Mouse (Mus musculus) MEL (cell line): ENCODE data around the gene Arhgap24. TPM values are rescaled to one million over a fixed set of nuclear protein-coding genes. Genes with fewer than 3 reads are reported as not detected.

ENCODE experiments used
- DNase-seq: peaks from one replicate; pipeline ENCODE4 v3.0.0; 2011; ENCODE audit warnings: low read depth, low spot score
- H3K27ac ChIP-seq: 2 replicates; pipeline ENCODE4 v1.5.1; 2012; ENCODE audit warnings: low read depth, mild to moderate bottlenecking, control low read depth, low read length, moderate library complexity; ENCODE audit not compliant: control insufficient read depth
- H3K27me3 ChIP-seq, 2 experiments: fragments of 150-350 bp in 1 of 2; sonication (generic) in 1 of 2; 2 replicates each; pipeline ENCODE4 v1.6.1; 2012; ENCODE audit warnings: low read length in 2 of 2, mild to moderate bottlenecking in 2 of 2, improper control_type of control experiment in 1 of 2, moderate library complexity in 1 of 2; ENCODE audit not compliant: insufficient read depth in 2 of 2, control insufficient read depth in 1 of 2
- H3K36me3 ChIP-seq, 2 experiments: 2 replicates each; pipeline ENCODE4 v1.6.1; 2012 to 2014; ENCODE audit warnings: low read length in 2 of 2, improper control_type of control experiment in 1 of 2, inconsistent platforms in 1 of 2, mild to moderate bottlenecking in 1 of 2; ENCODE audit not compliant: insufficient read depth in 2 of 2, control insufficient read depth in 1 of 2
- H3K4me1 ChIP-seq, 2 experiments: fragments of 150-350 bp in 1 of 2; sonication (generic) in 1 of 2; 2 replicates each; pipeline ENCODE4 v1.6.1; 2012; ENCODE audit warnings: low read length in 2 of 2, improper control_type of control experiment in 1 of 2, mild to moderate bottlenecking in 1 of 2; ENCODE audit not compliant: insufficient read depth in 2 of 2, control insufficient read depth in 1 of 2
- H3K4me3 ChIP-seq, 2 experiments: fragments of 150-350 bp in 1 of 2; sonication (generic) in 1 of 2; 2 replicates each; pipeline ENCODE4 v1.5.1; 2012; ENCODE audit warnings: low read depth in 2 of 2, low read length in 2 of 2, mild to moderate bottlenecking in 2 of 2, moderate library complexity in 2 of 2, control low read depth in 1 of 2, improper control_type of control experiment in 1 of 2; ENCODE audit not compliant: control insufficient read depth in 1 of 2, insufficient read depth in 1 of 2
- H3K79me2 ChIP-seq: 2 replicates; pipeline ENCODE4 v1.6.1; 2012; ENCODE audit warnings: mild to moderate bottlenecking, low read length, moderate library complexity; ENCODE audit not compliant: control insufficient read depth, poor library complexity, insufficient read depth
- H3K9ac ChIP-seq: 2 replicates; pipeline ENCODE4 v1.6.1; 2012; ENCODE audit warnings: low read depth, mild to moderate bottlenecking, control low read depth, low read length, moderate library complexity; ENCODE audit not compliant: control insufficient read depth, poor library complexity, severe bottlenecking
- H3K9me3 ChIP-seq: fragments of 150-350 bp; sonication (generic); replicated peaks from 2 replicates; pipeline ENCODE4 v1.6.1; 2012; ENCODE audit warnings: mild to moderate bottlenecking, low read length, improper control_type of control experiment, moderate library complexity; ENCODE audit not compliant: insufficient read depth
- BHLHE40 ChIP-seq: IDR thresholded peaks from 2 replicates; pipeline ENCODE4 v1.6.1; 2012; ENCODE audit warnings: low read depth, mild to moderate bottlenecking, inconsistent platforms, low read length, improper control_type of control experiment, borderline replicate concordance
- CHD2 ChIP-seq: IDR thresholded peaks from 2 replicates; pipeline ENCODE4 v1.6.1; 2011; ENCODE audit warnings: low read length, improper control_type of control experiment
- ELF1 ChIP-seq: IDR thresholded peaks from 2 replicates; pipeline ENCODE4 v1.6.1; 2014; ENCODE audit warnings: low read depth, mild to moderate bottlenecking, inconsistent platforms, low read length, improper control_type of control experiment, moderate library complexity
- EP300 ChIP-seq, 2 experiments: IDR thresholded peaks; 2 replicates each; pipeline ENCODE4 v1.6.1; 2011; ENCODE audit warnings: improper control_type of control experiment in 2 of 2, low read length in 2 of 2, low read depth in 1 of 2, mild to moderate bottlenecking in 1 of 2
- ETS1 ChIP-seq: IDR thresholded peaks from 2 replicates; pipeline ENCODE4 v1.6.1; 2012; ENCODE audit warnings: low read depth, mild to moderate bottlenecking, inconsistent platforms, low read length, improper control_type of control experiment, moderate library complexity
- GATA1 ChIP-seq: IDR thresholded peaks from 2 replicates; pipeline ENCODE4 v1.6.1; 2011; ENCODE audit warnings: low read depth, low read length, improper control_type of control experiment
- JUND ChIP-seq: IDR thresholded peaks from 2 replicates; pipeline ENCODE4 v1.6.1; 2011; ENCODE audit warnings: low read depth, mild to moderate bottlenecking, improper control_type of control experiment, low read length
- KAT2A ChIP-seq: conservative IDR thresholded peaks from 2 replicates; pipeline ENCODE4 v1.6.1; 2012; ENCODE audit warnings: low read depth, low read length, improper control_type of control experiment, inconsistent platforms
- MAZ ChIP-seq: IDR thresholded peaks from 2 replicates; pipeline ENCODE4 v1.6.1; 2012; ENCODE audit warnings: low read depth, mild to moderate bottlenecking, inconsistent platforms, low read length, improper control_type of control experiment
- MEF2A ChIP-seq: IDR thresholded peaks from 2 replicates; pipeline ENCODE4 v1.6.1; 2014; ENCODE audit warnings: low read depth, mild to moderate bottlenecking, inconsistent platforms, low read length, improper control_type of control experiment; ENCODE audit not compliant: poor library complexity, insufficient replicate concordance, severe bottlenecking; ENCODE audit errors: extremely low read depth
- MXI1 ChIP-seq: IDR thresholded peaks from 2 replicates; pipeline ENCODE4 v1.6.1; 2011; ENCODE audit warnings: mild to moderate bottlenecking, low read depth, low read length, improper control_type of control experiment
- MYB ChIP-seq: IDR thresholded peaks from 2 replicates; pipeline ENCODE4 v1.6.1; 2011; ENCODE audit warnings: mild to moderate bottlenecking, low read depth, low read length, improper control_type of control experiment
- POLR2AphosphoS5 ChIP-seq: IDR thresholded peaks from 2 replicates; pipeline ENCODE4 v1.6.1; 2012; ENCODE audit warnings: low read depth, borderline replicate concordance, mild to moderate bottlenecking, inconsistent platforms, low read length, moderate library complexity, mixed read lengths
- RAD21 ChIP-seq: IDR thresholded peaks from 2 replicates; pipeline ENCODE4 v1.6.1; 2011; ENCODE audit warnings: mild to moderate bottlenecking, low read depth, low read length, improper control_type of control experiment
- TBP ChIP-seq: IDR thresholded peaks from 2 replicates; pipeline ENCODE4 v1.8.0; 2011; ENCODE audit warnings: low read depth, low read length, improper control_type of control experiment
- USF1 ChIP-seq: IDR thresholded peaks from 2 replicates; pipeline ENCODE4 v1.6.1; 2014; ENCODE audit warnings: low read depth, mild to moderate bottlenecking, inconsistent platforms, low read length, improper control_type of control experiment, moderate library complexity
- ZC3H11A ChIP-seq: IDR thresholded peaks from 2 replicates; pipeline ENCODE4 v1.6.1; 2012; ENCODE audit warnings: low read depth, mild to moderate bottlenecking, inconsistent platforms, low read length, improper control_type of control experiment
- ZNF384 ChIP-seq: IDR thresholded peaks from 2 replicates; pipeline ENCODE4 v1.6.1; 2012; ENCODE audit warnings: low read depth, mild to moderate bottlenecking, inconsistent platforms, low read length, improper control_type of control experiment
- polyA plus RNA-seq, 2 experiments: library from polyadenylated mRNA; stranded (reverse) in 1 of 2; unstranded in 1 of 2; fragments of >175 nt in 1 of 2; fragments of >200 nt in 1 of 2; gene quantifications; 2 replicates each; pipeline versions ENCODE4 v1.2.1 to v1.2.4; 2012; ENCODE audit warnings: low replicate concordance in 2 of 2, low read depth in 1 of 2; ENCODE audit not compliant: insufficient read length in 2 of 2, insufficient read depth in 1 of 2, missing spikeins in 1 of 2
- total RNA-seq: library from RNA; depleted of rRNA; stranded (reverse); fragments of 300-350 nt; gene quantifications from 2 replicates; pipeline ENCODE4 v1.2.3, GENCODE M21; 2012

Arhgap24 gene
- total and polyA plus RNA-seq, 3 experiments: not detected

- H3K27ac ChIP-seq: no peak overlapping the region
- H3K4me1 ChIP-seq: no peaks in the 10 kb centered on the region
- H3K36me3 ChIP-seq: no peaks in the 10 kb centered on the region
- H3K9ac ChIP-seq: no peak overlapping the region
- TF ChIP-seq RAD21: no peak
- no peak for TF ChIP-seq GATA1
- TF ChIP-seq ETS1: no peak
- TF ChIP-seq JUND: no peak
- TF ChIP-seq BHLHE40: no peak
- TF ChIP-seq POLR2AphosphoS5: no peak
- TF ChIP-seq USF1: no peak
- H3K27me3 ChIP-seq: no peaks in the 10 kb centered on the region
- H3K4me3 ChIP-seq: no peak overlapping the region
- DNase-seq: no peak
- H3K9me3 ChIP-seq: no peaks in the 10 kb centered on the region
- no peaks in the 10 kb centered on the region for H3K79me2 ChIP-seq
These were observed 229.1 kb downstream of the Arhgap24 start for GRCm38 (mm10) chr5:102710336-102710735.

GRCm38 (mm10) chr5:102719368-102719972, 238.3 kb downstream of the Arhgap24 start:
- TF ChIP-seq ZNF384 (no peak), KAT2A (no peak), ZC3H11A (no peak), MXI1 (no peak), TBP (no peak), ELF1 (no peak), GATA1 (no peak), MEF2A (no peak), CHD2 (no peak), RAD21 (no peak), MAZ (no peak), EP300 (IDR thresholded peaks at IDR 0.05; ENCODE audit: low read depth in 1 of 2, low read length in 2 of 2) (no peak), ETS1 (no peak), MYB (no peak)
- TF ChIP-seq, all 39 proteins: peak for 0

More at GRCm38 (mm10) chr5:102719368-102719972, 238.3 kb downstream of the Arhgap24 start:
- Histone ChIP-seq H3K27me3 (no peaks in the 10 kb centered on the region), H3K27ac (no peak overlapping the region), H3K4me1 (no peaks in the 10 kb centered on the region), H3K4me3 (no peak overlapping the region), H3K9me3 (no peaks in the 10 kb centered on the region), H3K36me3 (no peaks in the 10 kb centered on the region), H3K9ac (no peak overlapping the region), H3K79me2 (no peaks in the 10 kb centered on the region)
- no peak for DNase-seq
